Mouse (Mus musculus): Measurements from ENCODE around the gene Prr36. TPM values are rescaled to one million over a fixed set of nuclear protein-coding genes. Genes with fewer than 3 reads are reported as not detected.

Gene Prr36
- polyA plus RNA-seq (2012; rRNA removed) = 22.9 and 31.1 TPM in 2 replicates

GRCm38 (mm10) chr8:4216791-4217621 is at the start of gene Prr36:
Gene Prr36, minus strand, starts transcription at chr8:4217459.

GRCm38 (mm10) chr8:4259125-4259804 is 42.0 kb upstream of the Prr36 start, which contains the start of gene Ctxn1:
Gene Ctxn1, minus strand, starts transcription at chr8:4259274.

GRCm38 (mm10) chr8:4252934-4253841 is 35.9 kb upstream of the Prr36 start, which contains the start of gene Snapc2:
Gene Snapc2, plus strand, starts transcription at chr8:4253080.

GRCm38 (mm10) chr8:4247951-4248540 is 30.8 kb upstream of the Prr36 start, which contains the start of gene Tgfbr3l:
Gene Tgfbr3l, plus strand, starts transcription at chr8:4248214.

GRCm38 (mm10) chr8:4238434-4239192 is 21.4 kb upstream of the Prr36 start, which contains the start of the genes Map2k7 and Gm49320:
Gene Map2k7, plus strand, starts transcription at chr8:4238740.
Gene Gm49320, plus strand, starts transcription at chr8:4238865.

GRCm38 (mm10) chr8:4226739-4227347 is 9.6 kb upstream of the Prr36 start, which contains the start of gene Lrrc8e:
Gene Lrrc8e, plus strand, starts transcription at chr8:4226827.

GRCm38 (mm10) chr8:4165852-4166751 is 51.2 kb downstream of the Prr36 start, which contains the start of gene Evi5l:
Gene Evi5l, plus strand, starts transcription at chr8:4166567.

Other genes with a start within 250 kb of the Prr36 start
- not detected in 2 replicates for gene Cd209f, start 111.6 kb downstream of the Prr36 start, polyA plus RNA-seq (2012; rRNA removed)
- not detected in 2 replicates for gene Cd209g, start 83.4 kb downstream of the Prr36 start, polyA plus RNA-seq (2012; rRNA removed)
- 34.2 and 35.4 TPM in 2 replicates for gene Evi5l, start 50.9 kb downstream of the Prr36 start, polyA plus RNA-seq (2012; rRNA removed)
- gene Lrrc8e, start 9.4 kb upstream of the Prr36 start, polyA plus RNA-seq (2012; rRNA removed) = 0.05 and 0.06 TPM in 2 replicates
- 58.2 and 61.0 TPM in 2 replicates for gene Map2k7, start 21.3 kb upstream of the Prr36 start, polyA plus RNA-seq (2012; rRNA removed)
- gene Gm49320, start 21.4 kb upstream of the Prr36 start, polyA plus RNA-seq (2012; rRNA removed) = 2.7 and 6.0 TPM in 2 replicates
- gene Tgfbr3l, start 30.8 kb upstream of the Prr36 start, polyA plus RNA-seq (2012; rRNA removed) = 25.9 and 32.2 TPM in 2 replicates
- gene Snapc2, start 35.6 kb upstream of the Prr36 start, polyA plus RNA-seq (2012; rRNA removed) = 47.8 and 71.6 TPM in 2 replicates
- 153 and 192 TPM in 2 replicates for gene Ctxn1, start 41.8 kb upstream of the Prr36 start, polyA plus RNA-seq (2012; rRNA removed)
- 89.5 and 95.6 TPM in 2 replicates for gene Timm44, start 58.5 kb upstream of the Prr36 start, polyA plus RNA-seq (2012; rRNA removed)
- gene Ccl25, start 107.8 kb upstream of the Prr36 start, polyA plus RNA-seq (2012; rRNA removed) = 15.2 and 19.8 TPM in 2 replicates
- gene Elavl1, start 108.0 kb upstream of the Prr36 start, polyA plus RNA-seq (2012; rRNA removed) = 61.1 and 104 TPM in 2 replicates